Comparison of ENCODE assay signal across 8 mouse cellular contexts in the genomic region with DNA sequence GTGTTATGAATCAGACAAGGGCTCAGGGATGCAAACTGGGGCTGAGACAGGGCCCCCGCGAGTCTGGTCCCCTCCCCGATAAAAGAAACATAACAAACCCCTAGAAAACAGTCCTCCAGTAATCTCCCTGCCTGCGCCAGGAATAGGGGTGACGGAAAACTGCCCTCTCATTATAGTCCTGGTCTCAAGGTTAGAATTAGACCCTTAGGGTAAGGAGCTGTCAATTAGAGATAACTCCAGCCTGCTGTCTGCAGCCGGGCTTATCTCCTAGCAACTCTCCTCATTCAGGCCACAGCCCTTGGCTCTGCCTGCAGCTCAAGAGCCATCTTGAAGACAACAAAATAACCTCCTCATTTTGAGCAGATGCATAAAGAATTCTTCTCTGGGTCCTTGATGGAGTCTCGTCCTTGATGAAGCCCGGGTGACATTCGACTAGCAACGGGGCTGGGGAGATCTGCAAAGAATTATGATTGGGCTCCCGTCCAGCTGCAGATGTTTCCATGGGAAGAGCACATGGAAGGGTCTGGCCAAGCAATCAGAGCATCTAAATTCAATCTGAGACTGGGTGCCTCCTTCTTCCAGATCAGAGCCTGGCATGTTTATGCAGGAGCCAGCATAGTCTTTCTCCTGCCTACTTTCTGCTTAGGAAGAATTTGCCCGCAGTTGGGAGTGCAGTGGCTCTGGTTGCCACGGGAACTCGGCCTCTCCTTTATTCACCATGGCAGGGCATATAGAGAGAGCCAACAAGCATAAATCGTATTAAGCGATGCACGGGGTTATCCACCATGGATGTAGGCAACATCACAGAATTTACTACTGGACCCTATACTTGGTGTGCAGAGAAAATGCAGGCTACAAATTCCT.
A peak's percentile ranks its signal among the peaks of the same experiment; 100 is the strongest.
DNase-seq lines count a peak whose midpoint lies in the region; ATAC-seq and TF ChIP-seq lines count a peak whose summit lies in the region.

No protein-coding gene starts in this region.

- no peak overlapping the region for H3K4me3 ChIP-seq in kidney, postnatal 0 days (replicated peaks; ENCODE audit: low read depth, low read length)
- H3K4me3 ChIP-seq in embryonic facial prominence, embryonic 14.5 days (ENCODE audit: low read depth, low read length): peak overlapping the region; percentile 23; the same call in 1 of the 2 replicates
- H3K4me3 ChIP-seq in hindbrain, embryonic 13.5 days: no peak overlapping the region
- no peak overlapping the region for H3K4me3 ChIP-seq in liver, embryonic 11.5 days (ENCODE audit: low read depth, low read length)
- H3K4me3 ChIP-seq in stomach, embryonic 15.5 days (replicated peaks): no peak overlapping the region

- H3K9me3 ChIP-seq in kidney, postnatal 0 days (replicated peaks; ENCODE audit: low read length): no peaks in the 10 kb centered on the region
- H3K9me3 ChIP-seq in embryonic facial prominence, embryonic 14.5 days (ENCODE audit: control insufficient read depth, low read length): no peaks in the 10 kb centered on the region
- H3K9me3 ChIP-seq in hindbrain, embryonic 13.5 days: no peaks in the 10 kb centered on the region
- H3K9me3 ChIP-seq in liver, embryonic 11.5 days (ENCODE audit: control insufficient read depth, low read length): no peaks in the 10 kb centered on the region
- H3K9me3 ChIP-seq in stomach, embryonic 15.5 days: no peaks in the 10 kb centered on the region

- H3K4me1 ChIP-seq in kidney, postnatal 0 days (replicated peaks; ENCODE audit: insufficient read depth, low read length): peaks cover 4% of the 10 kb centered on the region; the same call in 1 of the 2 replicates
- H3K4me1 ChIP-seq in embryonic facial prominence, embryonic 14.5 days (ENCODE audit: control insufficient read depth, insufficient read depth, low read length): peaks cover 31% of the 10 kb centered on the region
- peaks cover 61% of the 10 kb centered on the region for H3K4me1 ChIP-seq in hindbrain, embryonic 13.5 days (replicated peaks)
- H3K4me1 ChIP-seq in liver, embryonic 11.5 days (replicated peaks; ENCODE audit: control insufficient read depth, insufficient read depth, low read length): peaks cover 13% of the 10 kb centered on the region
- H3K4me1 ChIP-seq in stomach, embryonic 15.5 days: peaks cover 15% of the 10 kb centered on the region

- no peak overlapping the region for H3K9ac ChIP-seq in kidney, postnatal 0 days (ENCODE audit: low read depth, low read length)
- peak overlapping the region; percentile 50; the same call in 1 of the 2 replicates for H3K9ac ChIP-seq in embryonic facial prominence, embryonic 14.5 days (ENCODE audit: low read depth, low read length)
- H3K9ac ChIP-seq in hindbrain, embryonic 13.5 days: peak overlapping the region; percentile 52; the same call in 1 of the 2 replicates
- no peak overlapping the region for H3K9ac ChIP-seq in liver, embryonic 11.5 days (ENCODE audit: low read depth, low read length)
- H3K9ac ChIP-seq in stomach, embryonic 15.5 days: no peak overlapping the region

- WGBS in kidney, postnatal 0 days: 21% methylated on average over 17 of the region's 17 CpGs
- 12% methylated on average over 17 of the region's 17 CpGs for WGBS in embryonic facial prominence, embryonic 14.5 days
- WGBS in hindbrain, embryonic 13.5 days: 4% methylated on average over 17 of the region's 17 CpGs
- WGBS in liver, embryonic 11.5 days: 24% methylated on average over 17 of the region's 17 CpGs
- WGBS in stomach, embryonic 15.5 days: 21% methylated on average over 17 of the region's 17 CpGs

- no peaks in the 10 kb centered on the region for H3K27me3 ChIP-seq in kidney, postnatal 0 days (ENCODE audit: insufficient read depth, low read length)
- H3K27me3 ChIP-seq in embryonic facial prominence, embryonic 14.5 days (replicated peaks; ENCODE audit: control insufficient read depth, insufficient read depth, low read length): no peaks in the 10 kb centered on the region
- no peaks in the 10 kb centered on the region for H3K27me3 ChIP-seq in hindbrain, embryonic 13.5 days
- no peaks in the 10 kb centered on the region for H3K27me3 ChIP-seq in liver, embryonic 11.5 days (replicated peaks; ENCODE audit: control insufficient read depth, insufficient read depth, low read length)
- H3K27me3 ChIP-seq in stomach, embryonic 15.5 days (replicated peaks): no peaks in the 10 kb centered on the region

- peak; percentile 42 for DNase-seq in kidney, postnatal 0 days (ENCODE audit: low spot score)
- no peak for DNase-seq in kidney, adult 11 months
- peak; percentile 85 for DNase-seq in embryonic facial prominence, embryonic 14.5 days (ENCODE audit: low spot score)
- peak; percentile 34 for DNase-seq in liver, embryonic 11.5 days (ENCODE audit: low spot score)
- no peak for DNase-seq in spleen, postnatal 4 days (ENCODE audit: low spot score in 2 of 2)
- no peak for DNase-seq in thymus, postnatal 25 days

- TF ChIP-seq CTCF in kidney, postnatal 0 days (IDR thresholded peaks at IDR 0.05; ENCODE audit: low read depth): no peak

- H3K27ac ChIP-seq in kidney, postnatal 0 days: 0 out of 2 replicates have a peak overlapping the region, but pooled peaks have one; percentile 1
- peak overlapping the region; percentile 67 for H3K27ac ChIP-seq in embryonic facial prominence, embryonic 14.5 days (replicated peaks; ENCODE audit: low read depth, low read length)
- H3K27ac ChIP-seq in hindbrain, embryonic 13.5 days: peak overlapping the region; percentile 98
- H3K27ac ChIP-seq in liver, embryonic 11.5 days (ENCODE audit: low read depth, low read length): no peak overlapping the region
- no peak overlapping the region for H3K27ac ChIP-seq in stomach, embryonic 15.5 days

- H3K4me2 ChIP-seq in kidney, postnatal 0 days (ENCODE audit: low read length): peak overlapping the region; percentile 59; the same call in 1 of the 2 replicates
- peak overlapping the region; percentile 54 for H3K4me2 ChIP-seq in embryonic facial prominence, embryonic 14.5 days (ENCODE audit: low read depth, low read length)
- peak overlapping the region; percentile 55 for H3K4me2 ChIP-seq in hindbrain, embryonic 13.5 days
- peak overlapping the region; percentile 58 for H3K4me2 ChIP-seq in liver, embryonic 11.5 days
- peak overlapping the region; percentile 60 for H3K4me2 ChIP-seq in stomach, embryonic 15.5 days

- no peak for ATAC-seq in kidney, postnatal 0 days (replicated peaks; ENCODE audit: low FRiP score, low read depth)
- ATAC-seq in embryonic facial prominence, embryonic 14.5 days (ENCODE audit: low read depth): peak; percentile 56
- ATAC-seq in hindbrain, embryonic 13.5 days (ENCODE audit: low FRiP score): peak; percentile 60
- ATAC-seq in liver, embryonic 11.5 days (replicated peaks; ENCODE audit: low FRiP score): peak; percentile 94
- no peak for ATAC-seq in stomach, embryonic 15.5 days (ENCODE audit: insufficient read depth, low FRiP score, low read depth)

- H3K36me3 ChIP-seq in kidney, postnatal 0 days (ENCODE audit: insufficient read depth, low read length): no peaks in the 10 kb centered on the region
- no peaks in the 10 kb centered on the region for H3K36me3 ChIP-seq in embryonic facial prominence, embryonic 14.5 days (ENCODE audit: control insufficient read depth, insufficient read depth, low read length)
- no peaks in the 10 kb centered on the region for H3K36me3 ChIP-seq in hindbrain, embryonic 13.5 days
- no peaks in the 10 kb centered on the region for H3K36me3 ChIP-seq in liver, embryonic 11.5 days (ENCODE audit: control insufficient read depth, insufficient read depth, low read length)
- no peaks in the 10 kb centered on the region for H3K36me3 ChIP-seq in stomach, embryonic 15.5 days

Comparison
In these comparisons a context has a peak if more than half of its experiments do, and no peak if none do; other contexts are left out.
1. DNase-seq: peak in kidney, postnatal 0 days (single experiment), embryonic facial prominence, embryonic 14.5 days (single experiment) and liver, embryonic 11.5 days (single experiment); none in kidney, adult 11 months (single experiment), spleen, postnatal 4 days (0 of 2) and thymus, postnatal 25 days (single experiment).
2. ATAC-seq: peak in embryonic facial prominence, embryonic 14.5 days (single experiment), hindbrain, embryonic 13.5 days (single experiment) and liver, embryonic 11.5 days (single experiment); none in kidney, postnatal 0 days (single experiment) and stomach, embryonic 15.5 days (single experiment).
3. H3K27ac ChIP-seq: peak in kidney, postnatal 0 days (single experiment), embryonic facial prominence, embryonic 14.5 days (single experiment) and hindbrain, embryonic 13.5 days (single experiment); none in liver, embryonic 11.5 days (single experiment) and stomach, embryonic 15.5 days (single experiment).
4. H3K9ac ChIP-seq: peak in embryonic facial prominence, embryonic 14.5 days (single experiment) and hindbrain, embryonic 13.5 days (single experiment); none in kidney, postnatal 0 days (single experiment), liver, embryonic 11.5 days (single experiment) and stomach, embryonic 15.5 days (single experiment).
5. Peak in every context shown above with its lines, with median percentiles within 50 percentile points of each other: H3K4me2 ChIP-seq.